Mouse (Mus musculus) heart, embryonic 15.5 days (tissue): Measurements from ENCODE around the gene Ube4b. TPM values are rescaled to one million over a fixed set of nuclear protein-coding genes. Genes with fewer than 3 reads are reported as not detected.
"Not testable (repeated sequence)": the region's sequence is repeated elsewhere in the genome, so short reads cannot be mapped to it uniquely, and the experiment has no call there.

Experiments used
- ATAC-seq: fragments of 200-750 bp; cut with Nextera tagmentation; replicated peaks from 2 replicates; pipeline ENCODE4 v1.8.0; 2017; ENCODE audit warnings: low read depth, moderate TSS enrichment; ENCODE audit not compliant: insufficient number of reproducible peaks, insufficient read depth, low FRiP score
- H3K27ac ChIP-seq: fragments of 300-500 bp; sonication (generic); 2 replicates; pipeline ENCODE4 v1.5.1; 2015; ENCODE audit warnings: mild to moderate bottlenecking, inconsistent platforms
- H3K27me3 ChIP-seq: fragments of 300-500 bp; sonication (generic); 2 replicates; pipeline ENCODE4 v1.6.1; 2015; ENCODE audit warnings: inconsistent platforms
- H3K36me3 ChIP-seq: fragments of 300-500 bp; sonication (generic); 2 replicates; pipeline ENCODE4 v1.6.1; 2015; ENCODE audit warnings: mild to moderate bottlenecking, inconsistent platforms
- H3K4me1 ChIP-seq: fragments of 300-500 bp; sonication (generic); replicated peaks from 2 replicates; pipeline ENCODE4 v1.6.1; 2015; ENCODE audit warnings: inconsistent platforms
- H3K4me2 ChIP-seq: fragments of 300-500 bp; sonication (generic); 2 replicates; pipeline ENCODE4 v1.6.1; 2015; ENCODE audit warnings: inconsistent platforms, mild to moderate bottlenecking, moderate library complexity
- H3K4me3 ChIP-seq: fragments of 300-500 bp; sonication (generic); 2 replicates; pipeline ENCODE4 v1.5.1; 2015; ENCODE audit warnings: mild to moderate bottlenecking, inconsistent platforms
- H3K9ac ChIP-seq: fragments of 300-500 bp; sonication (generic); 2 replicates; pipeline ENCODE4 v1.6.1; 2015; ENCODE audit warnings: mild to moderate bottlenecking, inconsistent platforms
- H3K9me3 ChIP-seq: fragments of 300-500 bp; sonication (generic); replicated peaks from 2 replicates; pipeline ENCODE4 v1.6.1; 2016; ENCODE audit warnings: inconsistent platforms
- WGBS: fragments of 180-500 bp; shearing (Covaris S2); methylation state at CpG from one replicate; pipeline ENCODE4 v1.1.7; 2015; ENCODE audit warnings: mixed read lengths; 5-methylcytosine and 5-hydroxymethylcytosine counted together
- polyA plus RNA-seq: library from polyadenylated mRNA; unstranded; fragments of >200 nt; fragmentation: Nextera tagmentation; extraction: Ambion mirVana; gene quantifications from 2 replicates; pipeline ENCODE4 v1.2.1, GENCODE M21; 2015

Gene Ube4b
- polyA plus RNA-seq, 1 experiment from 2014 or later = 27.2 TPM

- Histone ChIP-seq H3K4me2 (no peak within 1 kb of the TSS), H3K9ac (no peak within 1 kb of the TSS), H3K9me3 (no peaks in the 10 kb centered on the region), H3K36me3 (no peaks in the 10 kb centered on the region), H3K27ac (no peak within 1 kb of the TSS), H3K4me1 (no peaks in the 10 kb centered on the region), H3K27me3 (no peaks in the 10 kb centered on the region), H3K4me3 (no peak within 1 kb of the TSS)
- ATAC-seq = no peak; the same call in 1 of the 2 replicates
- WGBS = 44% methylated on average over 8 of the region's 8 CpGs
Measured at GRCm38 (mm10) chr4:149454879-149455278, 28.3 kb upstream of the Ube4b start, which contains the start of gene Rbp7. Gene Rbp7, minus strand, starts transcription at chr4:149454978.

GRCm38 (mm10) chr4:149454263-149454662, 27.7 kb upstream of the Ube4b start:
- Histone ChIP-seq H3K27ac (no peak overlapping the region), H3K9ac (no peak overlapping the region), H3K36me3 (no peaks in the 10 kb centered on the region), H3K27me3 (no peaks in the 10 kb centered on the region), H3K4me3 (no peak overlapping the region), H3K9me3 (no peaks in the 10 kb centered on the region), H3K4me2 (no peak overlapping the region), H3K4me1 (no peaks in the 10 kb centered on the region)
- no peak for ATAC-seq
- 75% methylated on average over 17 of the region's 17 CpGs for WGBS

GRCm38 (mm10) chr4:149453656-149454055, 27.1 kb upstream of the Ube4b start:
- no peak for ATAC-seq
- H3K36me3 ChIP-seq = no peaks in the 10 kb centered on the region

GRCm38 (mm10) chr4:149450636-149451035, 24.1 kb upstream of the Ube4b start:
- H3K36me3 ChIP-seq = no peaks in the 10 kb centered on the region
- H3K27me3 ChIP-seq = no peaks in the 10 kb centered on the region
- H3K9ac ChIP-seq = no peak overlapping the region
- H3K4me2 ChIP-seq = no peak overlapping the region
- peaks cover 8% of the 10 kb centered on the region for H3K4me1 ChIP-seq
- 73% methylated on average over 3 of the region's 3 CpGs for WGBS
- no peak overlapping the region for H3K4me3 ChIP-seq
- no peak for ATAC-seq
- no peak overlapping the region for H3K27ac ChIP-seq
- H3K9me3 ChIP-seq = no peaks in the 10 kb centered on the region

More at GRCm38 (mm10) chr4:149453656-149454055, 27.1 kb upstream of the Ube4b start:
- Histone ChIP-seq H3K4me2 (no peak overlapping the region), H3K9me3 (no peaks in the 10 kb centered on the region), H3K4me1 (no peaks in the 10 kb centered on the region), H3K4me3 (no peak overlapping the region), H3K9ac (no peak overlapping the region), H3K27me3 (no peaks in the 10 kb centered on the region), H3K27ac (no peak overlapping the region)
- WGBS = 81% methylated on average over 4 of the region's 4 CpGs

GRCm38 (mm10) chr4:149446309-149446708, 19.8 kb upstream of the Ube4b start:
- WGBS = 50% methylated on average over 1 of the region's 1 CpGs
- Histone ChIP-seq H3K9me3 (no peaks in the 10 kb centered on the region), H3K4me3 (peak overlapping the region; percentile 40; the same call in 1 of the 2 replicates), H3K4me2 (peak overlapping the region; percentile 64), H3K9ac (no peak overlapping the region), H3K27me3 (no peaks in the 10 kb centered on the region), H3K4me1 (peaks cover 24% of the 10 kb centered on the region), H3K27ac (peak overlapping the region; percentile 84), H3K36me3 (no peaks in the 10 kb centered on the region)
- no peak for ATAC-seq

GRCm38 (mm10) chr4:149445868-149446267, 19.3 kb upstream of the Ube4b start:
- H3K4me1 ChIP-seq = peaks cover 24% of the 10 kb centered on the region
- ATAC-seq = peak; percentile 60
- H3K4me3 ChIP-seq = peak overlapping the region; percentile 40
- WGBS = 3% methylated on average over 11 of the region's 11 CpGs
- H3K4me2 ChIP-seq = peak overlapping the region; percentile 64
- H3K9ac ChIP-seq = no peak overlapping the region
- no peaks in the 10 kb centered on the region for H3K36me3 ChIP-seq
- H3K27ac ChIP-seq = peak overlapping the region; percentile 84
- no peaks in the 10 kb centered on the region for H3K9me3 ChIP-seq
- no peaks in the 10 kb centered on the region for H3K27me3 ChIP-seq

GRCm38 (mm10) chr4:149444964-149445701, 18.6 kb upstream of the Ube4b start:
- WGBS = under 1% methylated on average over 36 of the region's 36 CpGs

GRCm38 (mm10) chr4:149444465-149444864, 17.9 kb upstream of the Ube4b start:
- ATAC-seq = no peak
- Histone ChIP-seq H3K4me2 (0 out of 2 replicates have a peak overlapping the region, but pooled peaks have one; percentile 64), H3K9me3 (no peaks in the 10 kb centered on the region), H3K4me1 (peaks cover 24% of the 10 kb centered on the region), H3K27me3 (no peaks in the 10 kb centered on the region), H3K9ac (peak overlapping the region; percentile 51; the same call in 1 of the 2 replicates), H3K36me3 (no peaks in the 10 kb centered on the region), H3K27ac (peak overlapping the region; percentile 84), H3K4me3 (no peak overlapping the region)
- WGBS = 50% methylated on average over 1 of the region's 1 CpGs

More at GRCm38 (mm10) chr4:149444964-149445701, 18.6 kb upstream of the Ube4b start:
- H3K4me2 ChIP-seq = peak overlapping the region; percentile 64
- H3K9me3 ChIP-seq = no peaks in the 10 kb centered on the region
- peak overlapping the region; percentile 40 for H3K4me3 ChIP-seq
- peak; percentile 94 for ATAC-seq
- peaks cover 24% of the 10 kb centered on the region for H3K4me1 ChIP-seq
- H3K36me3 ChIP-seq = no peaks in the 10 kb centered on the region
- H3K9ac ChIP-seq = peak overlapping the region; percentile 51
- peak overlapping the region; percentile 84 for H3K27ac ChIP-seq
- no peaks in the 10 kb centered on the region for H3K27me3 ChIP-seq

- H3K9me3 ChIP-seq = no peaks in the 10 kb centered on the region
- no peaks in the 10 kb centered on the region for H3K27me3 ChIP-seq
- H3K27ac ChIP-seq = peak overlapping the region; percentile 54
- H3K4me1 ChIP-seq = peaks cover 24% of the 10 kb centered on the region
- ATAC-seq = no peak
- WGBS = 26% methylated on average over 3 of the region's 3 CpGs
- no peaks in the 10 kb centered on the region for H3K36me3 ChIP-seq
- H3K4me2 ChIP-seq = no peak overlapping the region
- no peak overlapping the region for H3K4me3 ChIP-seq
- no peak overlapping the region for H3K9ac ChIP-seq
Measured at GRCm38 (mm10) chr4:149442436-149442835, 15.9 kb upstream of the Ube4b start.

- no peak overlapping the region for H3K27ac ChIP-seq
- peaks cover 16% of the 10 kb centered on the region for H3K4me1 ChIP-seq
- H3K9ac ChIP-seq = no peak overlapping the region
- no peak for ATAC-seq
- no peaks in the 10 kb centered on the region for H3K36me3 ChIP-seq
- WGBS = 67% methylated on average over 8 of the region's 8 CpGs
- H3K9me3 ChIP-seq = no peaks in the 10 kb centered on the region
- no peak overlapping the region for H3K4me2 ChIP-seq
- H3K4me3 ChIP-seq = no peak overlapping the region
- no peaks in the 10 kb centered on the region for H3K27me3 ChIP-seq
Measured at GRCm38 (mm10) chr4:149440576-149440975, 14.0 kb upstream of the Ube4b start.

- H3K4me1 ChIP-seq, H3K36me3 ChIP-seq, H3K9ac ChIP-seq, H3K9me3 ChIP-seq, ATAC-seq, H3K4me3 ChIP-seq, H3K27me3 ChIP-seq, H3K4me2 ChIP-seq, H3K27ac ChIP-seq: not testable (repeated sequence)
- 54% methylated on average over 1 of the region's 1 CpGs for WGBS
Measured at GRCm38 (mm10) chr4:149431887-149432286, 5.3 kb upstream of the Ube4b start.

GRCm38 (mm10) chr4:149429592-149429991, 3.0 kb upstream of the Ube4b start:
- Histone ChIP-seq H3K4me3 (no peak overlapping the region), H3K4me1 (peaks cover 11% of the 10 kb centered on the region), H3K9me3 (no peaks in the 10 kb centered on the region), H3K36me3 (no peaks in the 10 kb centered on the region), H3K9ac (no peak overlapping the region), H3K4me2 (no peak overlapping the region), H3K27ac (no peak overlapping the region), H3K27me3 (no peaks in the 10 kb centered on the region)
- 75% methylated on average over 5 of the region's 5 CpGs for WGBS
- ATAC-seq = no peak
